Mouse (Mus musculus): ENCODE results near the gene Plekho1. TPM values are rescaled to one million over a fixed set of nuclear protein-coding genes. Genes with fewer than 3 reads are reported as not detected.

Plekho1 gene
- 10 to 100 TPM in 1 of 2 experiments, 1 to 10 TPM in 1; 8.6 to 24.9 TPM for polyA plus RNA-seq (2017; shearing (Covaris generic))

DNA sequence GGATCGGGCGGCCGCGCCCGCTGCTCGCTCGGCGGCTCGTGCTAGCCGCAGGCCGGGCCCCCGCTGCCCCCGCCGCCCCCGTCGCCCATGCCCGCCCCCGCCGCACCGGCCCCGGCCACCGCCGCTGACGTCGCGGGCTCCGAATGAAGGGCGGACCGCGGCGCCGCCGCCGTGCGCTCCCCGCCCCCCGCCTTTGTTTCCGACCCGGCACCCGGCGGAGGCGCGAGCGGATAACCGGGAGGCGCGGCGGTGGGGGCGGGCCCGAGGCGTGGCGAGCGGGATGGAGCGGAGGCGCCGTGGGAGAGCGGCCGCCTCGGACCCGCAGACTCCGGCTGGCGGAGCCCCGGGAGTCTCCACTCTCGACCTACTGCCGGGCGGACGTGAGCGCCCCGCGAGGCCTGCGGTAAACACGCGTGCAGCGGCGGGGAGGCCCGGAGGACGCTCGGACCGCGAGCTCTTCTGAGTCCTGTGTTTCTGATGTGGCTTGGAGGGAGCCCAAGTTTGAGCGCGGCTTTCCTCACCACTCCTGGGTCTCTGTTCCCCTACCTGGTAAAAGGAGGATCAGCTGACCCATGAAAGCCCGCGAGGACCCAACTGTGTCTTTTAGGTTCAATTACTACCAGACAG, at the start of gene Plekho1:
Gene Plekho1, minus strand, starts transcription at position 200 of the 627 bp plus-strand sequence.

Other genes with a start within 250 kb of the Plekho1 start
- gene Tars2, start 235.8 kb downstream of the Plekho1 start, polyA plus RNA-seq (2017; shearing (Covaris generic)), result 10 to 100 TPM; 58.7 to 74.1 TPM
- gene Rprd2, start 177.1 kb downstream of the Plekho1 start, polyA plus RNA-seq (2017; shearing (Covaris generic)), result 10 to 100 TPM; 29.6 to 34.0 TPM
- gene Prpf3, start 140.1 kb downstream of the Plekho1 start, polyA plus RNA-seq (2017; shearing (Covaris generic)), result 10 to 100 TPM; 49.5 to 50.7 TPM
- gene Mrps21, start 124.5 kb downstream of the Plekho1 start, polyA plus RNA-seq (2017; shearing (Covaris generic)), result 100 to 1,000 TPM; 208 to 254 TPM
- 1 to 10 TPM; 3.9 to 6.4 TPM for gene Ciart, start 113.8 kb downstream of the Plekho1 start, polyA plus RNA-seq (2017; shearing (Covaris generic))
- 1 to 10 TPM in 1 of 2 experiments, under 1 TPM in 1; 0.47 to 1.1 TPM for gene BC028528, start 104.0 kb downstream of the Plekho1 start, polyA plus RNA-seq (2017; shearing (Covaris generic))
- 10 to 100 TPM; 53.7 to 66.8 TPM for gene Aph1a, start 102.0 kb downstream of the Plekho1 start, polyA plus RNA-seq (2017; shearing (Covaris generic))
- under 1 TPM in 1 of 2 experiments, not detected in 1; 0.45 TPM for gene Car14, start 91.3 kb downstream of the Plekho1 start, polyA plus RNA-seq (2017; shearing (Covaris generic))
- gene Anp32e, start 66.8 kb downstream of the Plekho1 start, polyA plus RNA-seq (2017; shearing (Covaris generic)), result 100 to 1,000 TPM; 188 to 300 TPM
- gene Vps45, start 62.5 kb upstream of the Plekho1 start, polyA plus RNA-seq (2017; shearing (Covaris generic)), result 10 to 100 TPM; 24.6 to 40.2 TPM
- 10 to 100 TPM; 12.6 to 13.5 TPM for gene Otud7b, start 108.5 kb upstream of the Plekho1 start, polyA plus RNA-seq (2017; shearing (Covaris generic))
- 1 to 10 TPM; 2.7 to 3.0 TPM for gene Mtmr11, start 166.0 kb upstream of the Plekho1 start, polyA plus RNA-seq (2017; shearing (Covaris generic))
- gene Sf3b4, start 176.3 kb upstream of the Plekho1 start, polyA plus RNA-seq (2017; shearing (Covaris generic)), result 100 to 1,000 TPM; 137 to 149 TPM
- 1 to 10 TPM; 3.1 to 4.0 TPM for gene Sv2a, start 185.2 kb upstream of the Plekho1 start, polyA plus RNA-seq (2017; shearing (Covaris generic))
- gene Bola1, start 223.7 kb upstream of the Plekho1 start, polyA plus RNA-seq (2017; shearing (Covaris generic)), result 10 to 100 TPM; 21.5 to 30.7 TPM
- 1 to 10 TPM; 1.1 to 1.6 TPM for gene Hist2h2ab, start 223.9 kb upstream of the Plekho1 start, polyA plus RNA-seq (2017; shearing (Covaris generic))
- 10 to 100 TPM in 1 of 2 experiments, 1 to 10 TPM in 1; 6.4 to 10.1 TPM for gene Hist2h2ac, start 224.9 kb upstream of the Plekho1 start, polyA plus RNA-seq (2017; shearing (Covaris generic))
- gene Hist2h2be, start 225.1 kb upstream of the Plekho1 start, polyA plus RNA-seq (2017; shearing (Covaris generic)), result 1 to 10 TPM; 5.0 to 5.9 TPM
- under 1 TPM in 1 of 2 experiments, not detected in 1; 0.25 TPM for gene Hist2h3c2, start 243.1 kb upstream of the Plekho1 start, polyA plus RNA-seq (2017; shearing (Covaris generic))
- gene Hist2h2aa2, start 244.3 kb upstream of the Plekho1 start, polyA plus RNA-seq (2017; shearing (Covaris generic)), result 10 to 100 TPM; 51.7 to 57.6 TPM
- gene Hist2h2aa1, start 249.5 kb upstream of the Plekho1 start, polyA plus RNA-seq (2017; shearing (Covaris generic)), result not detected